Mouse (Mus musculus) limb, embryonic 11.5 days (tissue): Measurements from ENCODE around the gene Rfx1. TPM values are rescaled to one million over a fixed set of nuclear protein-coding genes. Genes with fewer than 3 reads are reported as not detected.

Experiments
- ATAC-seq: fragments of 200-750 bp; cut with Nextera tagmentation; 2 replicates; pipeline ENCODE4 v1.8.0; 2017; ENCODE audit warnings: low read depth; ENCODE audit not compliant: insufficient number of reproducible peaks, low FRiP score, low TSS enrichment
- DNase-seq: peaks from one replicate; pipeline ENCODE4 v3.0.0-alpha.2; 2015; ENCODE audit warnings: low spot score
- H3K27ac ChIP-seq: fragments of 300-500 bp; sonication (generic); replicated peaks from 2 replicates; pipeline ENCODE4 v1.5.1; 2014; ENCODE audit warnings: low read depth, mild to moderate bottlenecking, low read length
- H3K27me3 ChIP-seq: fragments of 300-500 bp; sonication (generic); 2 replicates; pipeline ENCODE4 v1.6.1; 2014; ENCODE audit warnings: mild to moderate bottlenecking, low read length, mixed read lengths; ENCODE audit not compliant: control insufficient read depth, insufficient read depth
- H3K36me3 ChIP-seq: fragments of 300-500 bp; sonication (generic); 2 replicates; pipeline ENCODE4 v1.6.1; 2014; ENCODE audit warnings: mild to moderate bottlenecking, low read length, moderate library complexity, mixed read lengths; ENCODE audit not compliant: control insufficient read depth, insufficient read depth
- H3K4me1 ChIP-seq: fragments of 300-500 bp; sonication (generic); 2 replicates; pipeline ENCODE4 v1.6.1; 2014; ENCODE audit warnings: low read length, mixed read lengths; ENCODE audit not compliant: control insufficient read depth, insufficient read depth
- H3K4me2 ChIP-seq: fragments of 300-500 bp; sonication (generic); 2 replicates; pipeline ENCODE4 v1.6.1; 2014; ENCODE audit warnings: low read depth, mild to moderate bottlenecking, moderate library complexity; ENCODE audit not compliant: severe bottlenecking
- H3K4me3 ChIP-seq: fragments of 300-500 bp; sonication (generic); 2 replicates; pipeline ENCODE4 v1.5.1; 2014; ENCODE audit warnings: low read depth, low read length
- H3K9ac ChIP-seq: fragments of 300-500 bp; sonication (generic); 2 replicates; pipeline ENCODE4 v1.6.1; 2014; ENCODE audit warnings: mild to moderate bottlenecking, low read length
- H3K9me3 ChIP-seq: fragments of 300-500 bp; sonication (generic); 2 replicates; pipeline ENCODE4 v1.6.1; 2016; ENCODE audit warnings: low read length; ENCODE audit not compliant: control insufficient read depth
- WGBS: fragments of 180-500 bp; shearing (Covaris S2); extraction: QIAGEN DNeasy Blood & Tissue Kit; methylation state at CpG from one replicate; pipeline ENCODE4 v1.1.7; 2014; 5-methylcytosine and 5-hydroxymethylcytosine counted together
- polyA plus RNA-seq: library from polyadenylated mRNA; unstranded; fragments of >200 nt; fragmentation: Nextera tagmentation; extraction: Ambion mirVana; gene quantifications from 2 replicates; pipeline ENCODE4 v1.2.1, GENCODE M21; 2014

Gene Rfx1
- polyA plus RNA-seq, 1 experiment from 2014 or later: 11.9 TPM

DNA sequence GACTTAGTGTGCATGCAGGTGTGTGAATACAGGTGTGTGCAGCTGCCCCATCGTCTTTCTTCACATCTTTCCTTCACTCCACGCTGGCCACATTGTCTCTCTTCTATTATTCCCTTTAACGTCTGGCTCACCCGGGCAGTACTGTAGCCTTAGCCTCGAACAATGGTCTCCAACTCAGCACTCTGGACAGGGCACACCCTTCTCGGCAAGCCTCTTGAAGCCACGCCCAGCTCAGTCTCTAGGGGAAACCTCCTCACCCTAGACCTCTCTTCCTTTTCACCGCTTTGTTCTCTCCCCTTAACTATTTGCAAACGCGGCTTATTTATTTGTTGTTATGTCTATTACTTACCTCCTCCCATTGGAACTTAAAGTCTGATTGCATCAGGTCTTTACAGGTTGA is 39.2 kb upstream of the Rfx1 start:
- peak; percentile 34 for DNase-seq
- 18% methylated on average over 10 of the region's 10 CpGs for WGBS

DNA sequence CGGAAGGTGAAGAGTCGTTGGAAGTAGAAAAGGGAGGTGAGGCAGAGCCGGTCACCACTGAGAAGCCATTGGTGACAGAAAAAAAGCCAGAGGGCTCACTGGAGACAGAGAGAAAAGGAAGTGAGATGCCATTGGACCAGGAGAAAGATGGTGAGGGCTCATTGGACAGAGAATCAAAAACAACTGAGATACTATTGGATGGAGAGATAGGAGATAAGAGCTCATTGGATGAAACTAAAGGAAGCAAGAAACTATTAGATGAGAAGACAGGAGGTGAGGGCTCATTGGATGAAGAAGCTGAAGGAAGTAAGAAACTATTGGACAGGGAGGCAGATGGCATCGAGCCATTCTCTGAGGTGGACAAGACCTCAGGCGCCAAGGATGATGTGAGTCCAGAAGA is 37.4 kb upstream of the Rfx1 start:
- DNase-seq (no peak), ATAC-seq (no peak)
- Histone ChIP-seq H3K27me3 (peaks cover 27% of the 10 kb centered on the region), H3K4me1 (0 out of 2 replicates have a peak, but pooled peaks cover 2% of the 10 kb centered on the region), H3K27ac (no peak overlapping the region), H3K9ac (no peak overlapping the region), H3K36me3 (no peaks in the 10 kb centered on the region), H3K9me3 (no peaks in the 10 kb centered on the region), H3K4me3 (no peak overlapping the region), H3K4me2 (no peak overlapping the region)
- 86% methylated on average over 5 of the region's 5 CpGs for WGBS

More for the DNA sequence above, 39.2 kb upstream of the Rfx1 start:
- H3K4me1 ChIP-seq: 0 out of 2 replicates have a peak, but pooled peaks cover 6% of the 10 kb centered on the region
- no peak overlapping the region for H3K4me3 ChIP-seq
- no peak overlapping the region for H3K9ac ChIP-seq
- no peaks in the 10 kb centered on the region for H3K36me3 ChIP-seq
- no peak overlapping the region for H3K4me2 ChIP-seq
- peaks cover 27% of the 10 kb centered on the region for H3K27me3 ChIP-seq
- no peak for ATAC-seq
- H3K27ac ChIP-seq: no peak overlapping the region
- H3K9me3 ChIP-seq: no peaks in the 10 kb centered on the region

DNA sequence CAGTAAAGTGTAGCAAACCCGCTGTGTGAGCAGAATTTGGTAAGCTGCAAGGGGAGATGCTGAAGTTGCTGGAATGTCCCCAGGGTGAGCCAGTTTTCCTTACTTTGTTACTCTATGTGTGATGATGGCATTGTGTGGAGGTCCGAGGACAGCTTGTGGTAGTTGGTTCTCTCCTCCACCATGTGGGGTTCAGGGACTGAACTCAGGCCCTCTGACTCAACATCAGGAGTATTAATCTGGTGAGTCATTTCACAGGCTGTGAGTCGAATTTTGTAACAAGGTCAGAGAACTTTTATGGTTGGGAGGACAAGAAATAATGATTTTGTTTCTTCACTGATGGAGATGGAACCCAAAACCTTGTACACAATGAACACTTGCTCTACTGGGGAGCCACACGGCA is 33.9 kb upstream of the Rfx1 start:
- H3K4me2 ChIP-seq: no peak overlapping the region
- 77% methylated on average over 4 of the region's 4 CpGs for WGBS
- no peaks in the 10 kb centered on the region for H3K4me1 ChIP-seq
- H3K9ac ChIP-seq: no peak overlapping the region
- no peak overlapping the region for H3K4me3 ChIP-seq
- no peak for ATAC-seq
- no peaks in the 10 kb centered on the region for H3K36me3 ChIP-seq
- peaks cover 5% of the 10 kb centered on the region for H3K27me3 ChIP-seq
- H3K9me3 ChIP-seq: no peaks in the 10 kb centered on the region
- DNase-seq: no peak
- no peak overlapping the region for H3K27ac ChIP-seq

DNA sequence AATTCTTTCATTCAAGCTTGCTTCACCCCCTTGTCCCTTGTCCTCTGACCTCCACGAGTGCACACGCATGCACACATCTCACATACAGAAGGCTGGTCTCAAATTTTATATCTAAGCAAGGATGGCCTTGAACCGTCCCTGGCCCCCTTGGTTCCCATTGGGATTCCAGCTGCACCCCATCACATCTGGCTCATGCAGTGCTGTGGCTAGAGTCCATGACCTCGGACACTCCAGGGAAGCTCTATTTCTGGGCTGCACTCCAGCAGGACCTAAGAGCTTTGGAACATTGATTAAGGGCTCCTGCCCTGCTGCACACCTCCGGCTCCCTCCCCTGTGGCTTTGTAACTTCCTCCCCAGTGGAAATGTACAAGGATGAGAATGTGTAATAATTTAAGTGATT is 28.6 kb upstream of the Rfx1 start:
- no peak overlapping the region for H3K9ac ChIP-seq
- no peaks in the 10 kb centered on the region for H3K9me3 ChIP-seq
- DNase-seq (no peak), ATAC-seq (no peak)
- peaks cover 7% of the 10 kb centered on the region; the same call in 1 of the 2 replicates for H3K4me1 ChIP-seq
- WGBS: 81% methylated on average over 5 of the region's 5 CpGs
- no peak overlapping the region for H3K27ac ChIP-seq
- peaks cover 21% of the 10 kb centered on the region for H3K27me3 ChIP-seq
- no peaks in the 10 kb centered on the region; the same call in 1 of the 2 replicates for H3K36me3 ChIP-seq
- no peak overlapping the region for H3K4me2 ChIP-seq
- no peak overlapping the region for H3K4me3 ChIP-seq

DNA sequence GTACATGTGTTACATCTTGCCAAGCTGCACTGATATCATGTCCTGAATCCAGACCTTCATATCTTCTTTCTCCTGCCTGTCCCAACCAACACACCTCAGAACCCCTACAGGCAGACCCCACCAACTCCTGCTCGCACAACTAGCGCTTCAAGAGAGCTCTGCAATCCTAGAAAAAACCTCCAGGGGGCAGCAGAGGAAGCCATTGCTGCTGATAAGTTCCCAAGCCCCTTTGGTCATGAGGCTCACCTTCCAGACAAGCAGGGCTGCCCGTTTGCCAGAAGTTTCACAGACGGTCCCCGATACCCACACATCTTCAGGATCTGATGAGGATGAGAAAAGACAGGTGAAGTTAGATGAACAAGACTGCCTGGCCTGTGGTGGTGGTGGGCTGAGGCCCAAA is 27.6 kb upstream of the Rfx1 start:
- Histone ChIP-seq H3K4me1 (peaks cover 7% of the 10 kb centered on the region; the same call in 1 of the 2 replicates), H3K36me3 (no peaks in the 10 kb centered on the region; the same call in 1 of the 2 replicates), H3K4me2 (no peak overlapping the region), H3K9me3 (no peaks in the 10 kb centered on the region), H3K27me3 (peaks cover 32% of the 10 kb centered on the region), H3K4me3 (no peak overlapping the region), H3K27ac (no peak overlapping the region), H3K9ac (no peak overlapping the region)
- WGBS: 6% methylated on average over 5 of the region's 5 CpGs
- DNase-seq: peak; percentile 93
- no peak for ATAC-seq

DNA sequence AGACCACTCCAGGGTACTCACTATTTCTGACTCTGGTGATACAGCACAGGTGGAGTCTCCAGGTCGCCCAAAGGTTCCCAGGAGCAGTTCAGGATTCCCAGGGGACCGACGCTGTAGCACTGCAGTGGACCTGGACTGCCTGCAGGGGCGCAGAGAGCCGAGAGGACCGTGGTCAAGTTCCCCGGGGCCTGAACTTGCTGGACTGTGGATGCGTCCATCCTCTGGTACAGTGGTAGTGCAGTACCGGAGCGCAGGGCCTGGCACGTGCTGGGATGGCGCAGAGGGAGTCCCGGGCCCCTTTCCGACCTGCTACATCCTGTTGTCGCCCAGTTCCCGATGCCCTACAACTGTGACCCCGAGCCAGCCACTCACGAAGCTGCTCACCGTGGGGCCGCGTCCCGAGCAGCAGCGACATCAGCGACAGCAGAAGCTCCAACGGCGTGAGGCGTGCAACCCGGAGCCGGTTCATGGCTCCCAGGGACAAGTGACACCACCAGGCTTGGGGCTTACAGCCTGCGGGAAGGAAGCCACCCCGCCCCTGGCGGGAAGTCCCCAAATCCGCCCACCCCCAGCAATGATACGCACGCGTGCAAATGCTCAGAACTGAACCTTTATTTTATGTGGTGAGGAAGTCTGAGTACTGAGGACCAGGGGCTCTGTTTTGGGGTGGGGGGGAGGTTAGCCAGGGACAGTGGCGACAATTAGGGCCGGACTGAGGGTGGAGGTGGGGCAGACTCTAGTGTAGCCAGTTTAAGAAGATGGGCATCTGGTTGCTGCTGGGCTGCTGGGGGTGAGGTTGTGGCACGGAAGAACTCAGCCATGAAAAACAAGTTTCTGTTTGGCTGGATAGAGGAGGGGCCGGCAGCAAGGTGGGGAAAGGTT is 24.3 kb upstream of the Rfx1 start, which contains the start of gene Il27ra:
TSS of gene Il27ra (minus strand) at position 524 of the 882 bp plus-strand sequence.
- peak within 1 kb of the TSS; percentile 26 for H3K4me3 ChIP-seq
- H3K36me3 ChIP-seq: no peaks in the 10 kb centered on the region; the same call in 1 of the 2 replicates
- H3K9ac ChIP-seq: peak within 1 kb of the TSS; percentile 47; the same call in 1 of the 2 replicates
- H3K4me2 ChIP-seq: peak within 1 kb of the TSS; percentile 74
- ATAC-seq: peak; percentile 52; the same call in 1 of the 2 replicates
- H3K4me1 ChIP-seq: peaks cover 7% of the 10 kb centered on the region; the same call in 1 of the 2 replicates
- H3K27me3 ChIP-seq: peaks cover 45% of the 10 kb centered on the region
- DNase-seq: peak; percentile 81
- no peak within 1 kb of the TSS for H3K27ac ChIP-seq
- 5% methylated on average over 40 of the region's 40 CpGs for WGBS
- H3K9me3 ChIP-seq: no peaks in the 10 kb centered on the region

DNA sequence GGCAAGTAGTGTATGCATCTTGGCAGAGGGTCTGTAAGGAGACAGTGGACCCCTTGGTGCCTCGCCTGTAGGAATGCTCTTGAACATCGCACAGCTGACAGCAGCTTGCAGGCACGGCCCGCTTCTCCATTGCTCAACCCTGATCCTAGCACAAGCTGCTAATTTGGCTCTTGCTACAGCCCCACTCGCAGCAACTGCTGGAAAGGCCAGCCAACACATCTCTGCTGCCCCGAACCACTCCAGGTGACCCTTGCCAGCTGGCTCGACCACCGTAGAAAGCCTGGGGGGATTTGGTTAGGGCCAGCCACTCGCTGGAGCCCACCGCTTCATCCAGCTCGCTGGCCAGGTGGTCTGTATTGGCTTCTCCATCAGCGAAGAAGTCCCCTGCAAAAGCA is 23.7 kb upstream of the Rfx1 start:
- Histone ChIP-seq H3K36me3 (no peaks in the 10 kb centered on the region; the same call in 1 of the 2 replicates), H3K4me3 (no peak overlapping the region; the same call in 1 of the 2 replicates), H3K27ac (no peak overlapping the region), H3K27me3 (peaks cover 45% of the 10 kb centered on the region), H3K9me3 (no peaks in the 10 kb centered on the region), H3K4me2 (peak overlapping the region; percentile 74; the same call in 1 of the 2 replicates), H3K9ac (no peak overlapping the region), H3K4me1 (peaks cover 7% of the 10 kb centered on the region; the same call in 1 of the 2 replicates)
- DNase-seq (peak; percentile 29), ATAC-seq (no peak)
- WGBS: 31% methylated on average over 12 of the region's 12 CpGs

DNA sequence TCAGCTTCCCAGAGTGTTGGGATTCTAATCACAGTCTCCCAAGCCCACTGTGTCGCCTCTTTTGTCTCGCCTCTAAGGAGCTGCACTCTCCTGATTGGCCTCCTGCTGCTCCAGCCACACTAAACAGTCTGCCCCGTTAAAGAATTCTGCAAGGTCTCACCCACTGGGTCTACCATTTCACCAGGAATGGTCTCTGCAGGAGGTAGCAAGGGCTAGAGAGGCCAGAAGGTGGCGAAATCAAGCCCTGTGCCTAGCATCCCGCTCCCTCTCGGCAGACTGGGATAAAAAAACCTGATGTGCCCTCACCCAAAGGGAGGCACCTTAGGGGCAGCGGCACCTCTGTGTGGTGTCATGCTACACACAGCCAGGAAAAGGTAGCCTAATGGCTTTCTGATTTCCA is 22.5 kb upstream of the Rfx1 start:
- 2% methylated on average over 7 of the region's 7 CpGs for WGBS
- no peaks in the 10 kb centered on the region; the same call in 1 of the 2 replicates for H3K36me3 ChIP-seq
- H3K9ac ChIP-seq: no peak overlapping the region
- ATAC-seq (no peak), DNase-seq (no peak)
- H3K4me1 ChIP-seq: peaks cover 7% of the 10 kb centered on the region; the same call in 1 of the 2 replicates
- peaks cover 45% of the 10 kb centered on the region for H3K27me3 ChIP-seq
- no peak overlapping the region for H3K4me3 ChIP-seq
- H3K4me2 ChIP-seq: no peak overlapping the region
- H3K9me3 ChIP-seq: no peaks in the 10 kb centered on the region
- no peak overlapping the region for H3K27ac ChIP-seq
